Mouse (Mus musculus): ENCODE data around the gene Tbc1d4.

DNA sequence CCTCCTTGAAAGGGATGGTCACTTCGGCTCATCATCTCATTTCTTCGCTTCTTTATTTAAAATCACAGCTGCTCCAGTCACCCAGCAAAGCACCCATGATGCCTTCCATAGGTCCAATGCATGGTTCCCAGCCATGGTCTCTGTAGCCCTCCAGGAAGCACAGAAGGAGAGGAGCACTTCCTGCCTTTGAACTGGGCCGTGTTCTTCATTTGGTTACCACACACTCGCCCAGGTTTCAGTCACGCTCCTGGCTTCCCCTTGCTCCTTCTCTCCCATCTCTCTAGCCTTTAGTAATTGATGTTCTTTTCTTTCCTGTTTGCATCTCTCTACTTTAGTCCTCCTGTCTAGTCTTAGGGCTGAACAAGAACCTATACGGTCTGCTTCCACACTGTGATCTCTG is 79.8 kb downstream of the Tbc1d4 start:
- no peak for TF ChIP-seq CTCF (IDR thresholded peaks at IDR 0.05)
- no peak for TF ChIP-seq EP300 (IDR thresholded peaks at IDR 0.05)

Measured in lung, postnatal 0 days (tissue).